Mouse (Mus musculus): ENCODE results near the gene Il10ra.

Il10ra gene

DNA sequence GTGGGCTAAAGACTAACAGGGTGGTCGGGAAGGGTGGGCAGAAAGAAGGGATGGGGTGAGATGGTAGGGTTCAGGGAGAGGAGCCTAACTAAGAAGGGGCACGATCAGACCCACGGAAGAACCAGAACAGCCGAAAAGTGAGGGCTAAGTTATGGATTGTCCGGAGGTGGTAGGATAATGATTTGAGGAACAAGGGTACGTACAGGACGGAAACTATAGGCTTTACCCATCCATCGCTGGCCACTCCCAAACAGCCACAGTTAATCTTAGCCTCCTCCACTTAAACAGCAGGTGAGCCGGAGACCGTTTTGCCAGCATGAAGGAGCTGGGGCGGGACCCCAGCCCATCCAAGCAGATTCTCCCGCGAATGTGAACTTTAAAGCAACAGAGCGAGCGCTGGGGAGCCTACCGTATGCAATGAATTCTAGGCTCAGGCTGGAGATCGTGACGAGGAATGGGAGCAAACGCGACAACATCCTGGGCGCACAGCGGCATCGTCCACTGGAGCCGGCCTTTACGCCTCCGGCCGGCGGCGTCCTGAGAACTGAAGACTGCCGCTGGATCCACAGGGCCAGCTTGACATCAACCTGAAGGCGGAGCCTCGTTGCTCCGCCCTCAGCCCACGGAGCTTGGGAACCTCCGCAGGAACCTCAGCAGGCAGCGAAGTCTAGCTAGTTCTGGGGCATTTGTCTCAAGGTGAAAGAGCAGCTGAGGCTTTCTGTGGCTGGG, at the start of gene Il10ra:
TSS of gene Il10ra (minus strand) at position 553 of the 729 bp plus-strand sequence.
- peak; percentile 65 to 76 for DNase-seq

DNA sequence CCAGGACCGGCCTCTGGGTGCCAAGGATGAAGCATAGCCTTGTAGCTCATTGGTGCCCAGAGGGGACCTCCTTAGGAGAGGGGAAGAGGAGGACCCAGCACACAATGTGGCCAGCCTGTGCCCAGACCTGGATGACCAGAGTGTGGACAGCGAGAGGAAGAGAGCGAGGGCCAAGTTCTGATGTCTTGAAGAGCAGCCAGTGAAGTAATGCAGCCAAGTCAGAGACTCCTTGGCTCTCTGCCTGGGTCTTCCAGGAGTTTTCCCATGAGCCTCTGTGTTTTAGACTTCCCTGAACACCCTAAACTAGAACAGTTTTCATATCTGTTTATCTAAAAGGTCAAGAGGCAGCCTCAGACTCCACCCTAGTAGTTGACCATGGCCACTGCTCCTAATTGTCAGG, 48.7 kb upstream of the Il10ra start:
- peak; percentile 35 to 49 for DNase-seq

DNA sequence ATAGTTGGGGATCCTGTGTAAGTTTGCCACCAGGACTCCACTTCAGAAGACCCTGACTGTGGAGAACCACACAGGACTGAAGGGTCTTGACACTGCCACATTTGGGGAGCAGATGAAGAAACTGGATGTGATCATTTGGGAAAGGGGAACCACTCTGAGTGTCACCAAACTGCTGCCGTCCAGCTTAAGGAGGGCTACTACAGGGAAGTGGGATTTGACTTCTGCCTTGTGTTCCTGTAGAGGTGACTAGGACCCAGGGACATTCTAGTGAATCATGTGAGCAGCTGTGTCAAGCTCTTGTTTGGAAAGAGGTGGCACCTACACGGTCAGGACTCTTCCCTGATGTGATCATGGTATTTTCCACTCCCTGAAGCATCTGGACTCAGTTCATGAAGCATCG, 45.0 kb upstream of the Il10ra start:
- DNase-seq: no peak

DNA sequence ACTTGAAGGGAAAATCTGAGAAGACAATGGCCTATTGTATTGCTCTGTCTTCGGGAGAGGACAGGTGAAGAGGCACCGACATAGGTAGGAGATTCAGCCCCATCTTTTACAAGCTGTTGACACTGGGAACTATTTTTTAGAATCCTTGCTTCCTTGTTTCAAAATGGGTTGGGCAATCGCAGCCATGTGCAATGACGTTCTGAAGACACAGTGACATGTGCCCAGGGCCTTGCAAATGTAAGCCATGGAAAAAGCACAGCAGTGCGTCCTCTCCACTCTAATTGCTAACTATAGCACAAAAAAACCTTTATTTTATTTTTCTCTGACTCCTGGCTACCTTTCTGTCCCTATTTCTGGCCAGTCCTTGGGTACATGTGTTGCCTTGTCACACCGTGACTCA, 42.9 kb upstream of the Il10ra start:
- DNase-seq: no peak

DNA sequence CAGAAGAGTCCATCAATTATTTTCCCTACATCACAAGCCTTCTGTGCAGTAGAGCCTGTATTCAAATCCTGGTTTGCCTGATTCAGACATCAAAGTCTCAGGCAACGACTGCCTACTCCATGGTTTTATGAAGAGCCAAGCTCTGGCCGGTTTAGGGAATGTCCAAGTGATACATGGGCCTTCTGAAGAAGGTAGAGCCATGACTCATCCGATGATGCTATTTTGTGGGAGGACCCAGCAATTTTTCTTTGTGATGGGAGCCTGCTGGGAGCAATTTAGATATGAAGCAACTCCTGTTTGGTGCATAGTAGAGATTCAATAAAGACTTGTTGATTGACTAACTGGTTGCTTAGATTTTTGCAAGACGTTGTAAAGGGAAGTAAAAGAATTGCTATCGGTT, 39.6 kb upstream of the Il10ra start:
- DNase-seq: no peak

DNA sequence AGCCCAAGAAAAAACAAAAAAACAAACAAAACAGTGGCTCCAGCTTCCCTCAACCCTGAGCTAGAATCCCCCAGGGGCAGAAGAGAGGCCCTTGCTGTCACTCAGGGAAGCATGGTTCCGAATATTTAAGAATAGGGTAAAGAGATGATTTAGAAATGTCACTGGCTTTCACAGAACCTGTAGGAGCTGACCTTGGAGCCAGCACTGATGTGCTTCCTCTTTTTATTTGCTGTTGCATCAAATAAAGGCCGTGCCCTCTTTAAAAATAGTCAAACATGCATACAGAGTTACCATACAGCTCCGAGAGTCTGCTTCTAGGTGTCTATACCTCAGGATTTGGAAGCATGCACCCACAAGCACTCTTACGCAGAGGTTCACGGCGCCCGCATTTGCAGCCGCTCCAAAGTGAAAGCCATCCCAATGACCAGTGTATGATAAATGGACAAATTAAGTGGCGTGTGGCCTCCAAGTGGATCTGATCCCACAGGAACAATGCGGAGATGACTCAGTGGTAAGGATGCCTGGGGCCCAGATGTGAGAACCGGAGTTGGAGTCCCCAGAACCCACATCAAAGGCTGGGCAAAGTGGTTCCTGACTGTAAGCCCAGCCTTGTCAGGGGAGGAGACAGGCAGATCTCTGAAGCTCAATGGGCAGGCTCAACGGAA, 37.9 kb upstream of the Il10ra start:
- DNase-seq: no peak

DNA sequence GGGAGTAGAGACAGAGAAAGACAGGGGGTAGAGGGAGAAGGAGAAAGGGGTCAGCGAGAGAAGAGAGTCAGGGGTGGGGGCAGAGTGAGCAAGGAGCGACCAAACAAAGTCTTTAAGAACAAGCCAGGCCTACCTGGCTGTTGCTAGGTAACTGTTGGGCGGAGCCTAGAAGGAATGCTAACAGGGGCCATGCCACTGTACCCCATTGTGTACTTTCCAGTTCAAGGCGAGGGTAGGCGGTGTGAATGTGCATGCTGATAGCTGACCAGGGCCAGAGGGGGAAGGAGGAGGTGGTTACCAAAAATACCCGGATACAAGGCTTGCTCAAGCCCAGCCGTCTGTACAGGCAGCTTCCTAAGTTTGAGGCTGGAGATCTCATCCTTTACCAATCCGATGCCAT, 32.8 kb upstream of the Il10ra start:
- no peak for DNase-seq

DNA sequence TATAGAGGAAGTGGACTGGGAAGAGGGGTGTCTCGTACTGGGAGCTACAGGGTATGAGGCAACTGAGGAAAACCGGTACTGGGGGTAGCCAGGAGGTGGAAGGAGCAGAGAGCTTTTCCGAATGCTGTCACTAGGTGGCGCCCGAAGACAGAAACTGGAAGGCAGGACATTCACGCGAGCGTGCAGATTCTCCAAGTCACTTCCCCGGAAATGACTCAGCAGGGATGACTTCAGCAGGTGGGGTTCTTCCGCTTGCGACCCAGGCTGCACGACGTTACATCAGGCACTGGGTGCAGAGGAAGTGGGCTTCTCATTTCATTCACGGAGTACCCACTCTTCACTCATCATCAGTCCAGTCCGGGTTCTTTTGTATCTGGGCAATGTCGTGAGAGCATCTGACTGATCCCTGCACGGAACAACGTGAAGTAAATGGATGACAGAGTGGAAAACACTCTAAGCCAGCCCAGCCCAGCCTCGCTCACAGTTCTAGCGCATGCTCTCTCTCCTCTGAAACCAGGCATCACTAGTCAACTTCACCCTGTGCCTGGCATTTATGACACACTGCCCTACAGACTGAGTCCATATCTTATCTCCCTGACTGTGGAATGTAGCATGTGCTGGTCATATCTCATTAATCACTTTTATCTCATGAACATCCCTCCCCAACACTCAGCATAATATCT, 31.6 kb upstream of the Il10ra start:
- DNase-seq: peak; percentile 92 to 96

DNA sequence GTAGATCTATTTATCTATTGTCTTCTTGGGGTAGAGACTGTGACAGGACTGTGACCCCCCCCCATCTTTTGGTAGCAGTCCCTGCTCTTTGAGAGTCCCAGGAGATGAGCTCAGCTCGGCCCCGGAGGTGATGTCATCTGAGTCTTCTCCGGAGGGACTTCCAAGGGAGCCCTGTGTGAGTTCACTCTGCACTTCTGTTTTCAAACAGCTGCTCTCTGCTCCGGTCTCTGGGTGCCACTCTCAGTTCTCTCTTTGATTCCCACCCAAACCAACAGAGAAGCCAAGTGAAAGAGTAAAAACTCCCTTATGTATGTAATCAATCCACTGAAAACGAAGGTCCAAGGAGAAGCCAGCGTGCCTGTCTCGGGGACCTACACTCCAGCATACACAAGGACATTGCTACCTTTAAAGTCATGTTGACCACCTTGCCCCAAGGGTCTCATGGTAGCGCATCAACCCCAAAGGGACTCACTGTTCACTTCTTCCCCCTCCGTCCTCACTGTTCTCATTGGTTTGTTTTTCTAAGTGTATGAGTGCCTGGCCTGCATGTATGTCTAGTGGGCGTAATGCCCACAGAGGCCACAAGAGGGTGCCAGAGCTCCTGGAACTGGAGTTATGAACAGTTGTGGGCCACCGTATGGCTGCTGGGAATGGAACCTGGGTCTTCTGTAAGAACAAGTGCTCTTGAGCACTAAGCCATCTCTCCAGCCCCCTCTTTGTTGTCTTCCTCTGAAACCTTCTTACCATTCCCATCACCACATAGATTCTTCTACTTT, 30.5 kb upstream of the Il10ra start:
- peak; percentile 46 to 68 for DNase-seq

DNA sequence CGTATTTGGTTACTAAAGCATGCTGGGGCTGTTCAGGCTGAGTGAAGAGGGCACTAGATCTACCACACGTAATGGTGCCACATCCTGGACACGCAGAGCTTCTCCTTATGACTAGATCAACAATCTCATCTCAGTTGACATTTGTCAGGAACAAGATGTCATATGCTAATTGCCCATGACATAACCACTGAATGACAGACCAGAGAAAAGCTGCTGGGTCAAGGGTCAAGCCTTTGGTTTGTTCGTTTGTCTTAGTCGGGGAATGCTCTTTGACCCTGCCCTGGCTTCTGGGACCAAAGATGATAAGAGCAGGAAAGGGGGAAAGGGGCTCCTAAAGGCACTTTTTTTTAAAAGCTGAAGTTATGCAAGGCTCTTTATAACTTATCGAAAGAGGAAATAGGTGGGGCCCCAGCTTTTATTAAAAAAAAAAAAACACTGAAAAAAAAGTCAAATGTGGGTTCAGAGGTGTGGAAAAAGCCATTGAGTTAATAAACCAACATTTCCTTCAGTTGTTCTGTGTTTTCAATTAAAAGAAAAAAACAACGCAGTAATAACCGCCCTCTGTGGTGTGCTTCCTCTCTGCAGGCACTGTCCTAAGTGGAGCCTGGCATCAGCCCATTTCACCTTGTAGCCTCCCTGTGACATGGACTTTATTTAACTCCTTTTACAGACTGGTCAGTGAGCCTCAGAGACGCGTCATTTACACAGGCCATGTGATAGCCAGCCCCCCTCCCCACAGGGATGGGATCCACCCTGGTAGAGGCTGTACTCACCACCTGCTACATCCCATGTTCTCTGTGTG, 25.5 kb upstream of the Il10ra start:
- DNase-seq: no peak

DNA sequence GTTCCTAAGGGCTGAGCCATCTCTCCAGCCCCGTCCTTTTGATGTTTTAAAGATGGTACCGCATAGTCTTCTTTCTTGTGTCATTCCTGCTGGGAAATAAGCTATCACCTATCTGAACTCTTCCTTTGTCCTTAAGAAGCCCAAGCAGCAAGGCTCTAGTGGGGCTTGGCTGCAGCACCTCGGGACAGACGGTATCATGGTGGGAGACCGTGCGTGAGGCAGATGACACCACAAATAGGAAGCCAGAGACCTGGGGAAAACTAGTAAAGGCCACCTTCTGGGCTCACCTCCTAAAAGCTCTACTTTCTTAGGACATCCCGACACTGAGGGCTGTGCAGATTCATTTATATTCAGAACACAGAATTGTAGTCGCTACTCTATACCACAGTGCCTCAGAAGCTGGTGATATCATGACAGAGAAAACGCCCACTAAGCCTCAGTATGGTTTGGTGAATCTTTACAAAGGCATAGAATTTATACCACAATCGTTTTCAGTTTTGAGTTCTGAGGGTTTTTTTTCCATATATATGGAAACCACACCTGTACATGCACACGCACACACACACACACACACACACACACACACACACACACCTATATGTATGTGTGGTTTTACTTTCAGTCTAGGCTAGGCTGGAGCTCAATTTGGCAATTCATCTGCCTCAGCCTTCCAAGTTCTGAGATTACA, 22.7 kb upstream of the Il10ra start:
- no peak for DNase-seq

DNA sequence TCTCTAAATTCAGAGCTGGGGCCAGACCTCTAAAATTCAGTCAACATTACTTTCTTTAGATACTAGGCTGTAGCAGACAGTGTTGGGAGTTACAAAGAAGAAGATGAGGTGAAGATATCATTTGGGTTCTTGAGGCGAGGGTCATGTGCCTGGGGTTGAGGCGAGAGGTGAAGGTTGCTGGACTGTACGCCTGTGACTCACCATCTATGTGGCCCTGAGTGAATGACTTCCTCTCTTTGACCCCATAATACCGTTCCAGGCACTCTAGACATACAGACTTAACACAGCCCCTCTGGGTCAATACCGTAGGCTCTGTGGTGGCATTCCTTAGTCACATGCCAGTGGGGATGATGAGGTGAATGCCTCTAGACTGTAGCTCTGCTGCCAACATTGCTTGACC, 13.5 kb upstream of the Il10ra start:
- no peak for DNase-seq

DNA sequence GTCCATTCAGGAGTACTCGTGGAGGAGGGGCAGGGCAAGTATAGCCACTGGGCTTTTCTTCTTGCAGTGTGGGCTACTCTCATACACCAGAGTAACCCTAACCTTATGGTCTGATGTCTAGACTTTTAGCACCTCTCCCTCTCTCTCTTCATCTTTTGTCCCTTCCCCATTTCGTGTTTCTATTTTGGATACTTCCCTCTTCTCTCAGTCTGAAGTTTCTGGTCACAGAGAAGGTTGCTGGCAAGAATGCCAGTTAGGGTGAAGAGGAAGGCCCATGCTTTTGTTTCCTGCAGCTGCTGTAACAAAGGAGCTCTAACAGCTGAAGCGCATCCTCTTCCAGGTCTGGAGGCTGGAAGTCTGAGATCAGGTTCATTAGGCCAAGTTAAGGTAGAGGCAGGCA, 11.9 kb upstream of the Il10ra start:
- DNase-seq: no peak

DNA sequence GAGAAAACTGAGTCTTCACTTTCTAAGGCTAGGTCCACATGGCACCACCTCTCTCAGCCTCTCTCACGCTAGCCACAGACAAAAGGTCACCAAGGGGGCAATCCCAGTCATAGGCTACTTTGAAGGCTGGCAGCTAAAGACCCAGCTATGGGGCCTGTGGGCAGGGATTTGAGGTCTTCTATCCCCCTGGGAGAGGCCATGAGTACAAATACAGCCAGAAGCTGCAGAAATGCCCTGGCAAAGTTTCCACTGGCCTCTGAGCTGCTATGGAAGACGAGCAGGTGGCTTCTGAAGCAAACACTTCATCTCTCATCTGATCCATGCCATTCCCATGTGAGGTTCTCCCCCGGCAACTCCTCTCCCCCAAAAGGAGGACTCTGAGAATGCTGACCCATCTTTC, 11.1 kb upstream of the Il10ra start:
- no peak for DNase-seq

DNA sequence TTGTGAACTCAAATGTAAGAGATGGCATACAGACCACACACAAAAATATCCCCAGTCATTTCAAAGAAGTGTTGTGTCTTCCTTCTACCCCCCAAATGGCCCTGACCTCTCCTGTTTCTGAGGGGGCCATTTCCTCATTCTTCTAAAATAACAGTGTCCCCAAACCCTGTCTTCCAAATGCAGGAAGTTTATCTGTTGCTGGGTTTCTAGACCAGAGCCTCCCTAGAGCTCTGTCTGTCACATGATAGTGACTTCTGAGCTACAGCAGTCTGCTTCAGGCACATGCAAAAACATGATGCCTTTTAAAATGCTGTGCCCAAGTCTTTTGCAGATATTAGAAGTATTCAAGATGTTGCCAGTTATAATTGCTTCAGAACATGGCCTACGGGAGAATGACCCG, 5.7 kb upstream of the Il10ra start:
- no peak for DNase-seq

DNA sequence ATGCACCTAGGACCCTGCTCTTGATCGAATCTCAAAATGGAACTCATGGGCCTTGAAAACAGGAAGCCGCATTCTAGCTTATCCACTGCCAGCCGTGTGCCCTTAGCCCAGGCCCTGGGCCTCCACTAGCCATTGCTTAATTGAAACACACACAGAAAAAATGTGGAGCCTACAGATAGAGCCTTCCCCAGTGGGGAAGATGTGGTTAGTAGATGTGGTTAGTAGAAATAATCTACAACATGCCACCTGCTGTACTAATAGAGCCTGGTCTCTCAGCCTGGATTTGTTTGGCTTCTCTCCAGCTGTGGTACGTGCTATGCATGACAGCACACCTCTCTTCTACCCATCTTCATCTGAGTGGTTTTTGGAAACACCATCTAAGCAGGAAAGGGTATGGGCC, 5.3 kb upstream of the Il10ra start:
- no peak for DNase-seq

DNA sequence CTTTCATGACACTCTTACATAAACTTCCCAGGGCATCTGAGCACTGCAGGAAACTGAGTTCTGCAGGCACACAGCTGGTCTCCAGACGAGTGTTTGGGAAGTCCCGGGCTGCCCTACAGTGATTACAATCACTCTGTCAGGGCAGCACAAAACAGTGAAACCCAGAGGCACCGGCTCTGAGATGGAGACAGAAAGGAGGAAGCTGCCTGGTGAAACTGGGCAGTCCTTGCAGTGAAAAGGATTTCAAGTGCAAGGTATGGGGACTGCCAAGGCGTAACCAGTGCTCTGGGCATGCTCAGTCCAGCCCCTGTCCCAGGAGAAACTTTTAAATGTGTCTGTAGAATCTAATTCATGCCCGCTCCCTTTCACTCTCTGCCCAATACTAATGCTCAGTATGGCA, 3.3 kb upstream of the Il10ra start:
- DNase-seq: no peak

DNA sequence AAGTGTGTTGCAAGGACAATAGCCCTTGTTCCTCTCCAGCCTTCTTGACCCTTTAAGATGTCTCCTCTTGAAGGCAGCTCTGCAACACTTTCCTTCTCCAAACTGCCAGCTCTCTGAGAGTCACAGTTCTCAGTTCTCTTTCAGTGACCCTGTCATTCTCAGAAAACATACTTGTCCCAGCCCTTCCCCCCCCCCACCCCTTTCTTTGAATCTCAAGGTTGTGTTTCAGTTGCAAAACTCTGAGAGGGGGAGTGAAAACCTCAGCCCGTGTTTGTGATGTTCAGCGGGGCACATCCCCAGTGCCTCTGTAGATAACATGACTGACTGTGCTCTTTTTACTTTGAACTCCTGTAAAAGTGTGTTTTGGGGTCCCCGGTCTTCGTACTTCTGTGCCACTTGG, 870 bp downstream of the Il10ra start:
- DNase-seq: no peak

DNA sequence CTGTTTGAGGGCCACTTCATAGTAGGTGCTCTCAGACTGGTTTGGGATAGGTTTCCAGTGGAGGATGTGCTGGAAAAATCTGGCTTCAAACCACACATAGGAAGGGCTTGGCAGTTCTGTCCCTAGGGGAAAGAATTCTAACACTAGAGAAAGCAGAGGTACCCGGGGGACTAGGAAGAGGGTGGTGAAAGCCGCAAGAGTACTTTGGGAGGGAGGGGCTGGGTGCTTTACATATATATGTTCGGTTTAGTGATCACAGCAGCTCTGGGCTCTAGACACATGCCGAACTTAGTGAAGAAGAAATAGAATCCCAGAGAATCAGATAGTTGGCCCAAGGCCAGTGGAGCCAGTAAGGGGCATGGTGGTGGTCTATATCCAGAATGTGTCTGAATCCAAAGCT, 1.9 kb downstream of the Il10ra start:
- DNase-seq: no peak

DNA sequence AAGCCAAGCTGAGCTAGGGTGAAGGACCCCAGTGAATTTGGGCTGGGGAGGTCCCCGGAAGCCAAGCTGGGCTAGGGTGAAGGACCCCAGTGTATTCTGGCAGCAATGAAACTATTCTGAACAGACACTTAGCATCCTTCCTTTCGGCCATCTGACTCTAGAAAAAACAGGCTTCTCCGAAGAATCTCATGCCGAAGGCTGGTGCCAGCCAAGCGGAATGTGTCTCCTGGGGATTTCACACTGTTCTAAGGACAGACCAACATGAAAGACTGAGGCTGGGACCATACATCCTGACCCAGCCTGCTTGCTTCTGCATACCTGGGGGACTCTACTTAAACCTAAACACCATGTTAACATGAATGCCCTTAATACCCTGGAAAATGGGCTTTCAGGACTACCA, 7.1 kb downstream of the Il10ra start:
- DNase-seq: no peak

DNA sequence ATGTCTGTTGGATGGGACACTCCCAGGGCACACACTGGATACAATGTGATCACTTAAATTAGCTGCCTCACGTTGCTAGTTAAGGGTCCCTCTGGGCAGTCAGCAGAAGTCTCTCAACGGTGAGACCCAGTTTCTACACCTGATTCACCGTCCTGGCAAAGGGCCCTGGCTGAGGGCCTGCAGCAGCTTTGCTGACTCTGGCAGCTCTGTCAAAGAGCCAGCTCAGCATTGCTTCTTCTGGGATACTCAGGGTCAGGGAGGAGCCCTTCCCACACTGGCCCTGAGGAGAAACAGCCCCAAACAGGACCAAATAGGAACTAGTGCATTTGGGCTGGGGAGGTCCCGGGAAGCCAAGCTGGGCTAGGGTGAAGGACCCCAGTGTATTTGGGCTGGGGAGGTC, 7.5 kb downstream of the Il10ra start:
- DNase-seq: peak; percentile 80 to 88

DNA sequence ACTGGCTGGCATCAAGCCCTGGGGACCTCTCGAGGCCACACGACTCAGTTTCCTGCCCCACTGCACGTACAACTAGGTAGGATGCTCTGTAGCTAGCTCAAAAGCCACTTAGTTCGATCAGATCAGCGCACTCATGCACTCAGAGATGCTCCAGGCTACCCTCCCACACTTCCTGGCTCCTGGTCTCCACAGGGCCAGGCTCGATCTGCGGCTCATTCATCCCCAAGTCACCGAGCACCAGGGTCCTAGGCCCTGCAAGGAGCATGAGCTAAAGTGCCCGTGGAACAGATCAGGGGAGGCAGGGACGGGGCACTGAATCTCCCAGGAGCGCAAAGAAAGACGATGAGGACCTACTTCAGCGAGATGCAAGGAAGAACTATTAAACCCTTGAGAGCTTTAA, 9.9 kb downstream of the Il10ra start:
- no peak for DNase-seq

Measured in kidney, postnatal 25 days (tissue).